Mouse (Mus musculus) macrophage (primary cell): ENCODE results near the gene Hoxb6. TPM values are rescaled to one million over a fixed set of nuclear protein-coding genes. Genes with fewer than 3 reads are reported as not detected.

ENCODE experiments used
- H3K27ac ChIP-seq: fragments of 350-480 bp; formaldehyde crosslinking; 2 replicates; pipeline ENCODE4 v1.9.0; 2021
- H3K36me3 ChIP-seq: fragments of 350-480 bp; formaldehyde crosslinking; 2 replicates; pipeline ENCODE4 v1.9.0; 2021; ENCODE audit errors: inconsistent target
- H3K4me3 ChIP-seq: fragments of 350-480 bp; formaldehyde crosslinking; 2 replicates; pipeline ENCODE4 v1.9.0; 2021; ENCODE audit errors: inconsistent target
- H3K79me2 ChIP-seq: fragments of 350-480 bp; formaldehyde crosslinking; 2 replicates; pipeline ENCODE4 v1.9.0; 2021; ENCODE audit errors: inconsistent target
- WGBS: methylation state at CpG from one replicate; pipeline ENCODE4 v1.1.7; 2026; ENCODE audit warnings: inconsistent platforms; ENCODE audit not compliant: missing documents; 5-methylcytosine and 5-hydroxymethylcytosine counted together
- polyA plus RNA-seq: library from polyadenylated mRNA; stranded (reverse); fragments of 250-400 nt; gene quantifications from 3 replicates; pipeline ENCODE4 v1.2.4, GENCODE M21; 2018; ENCODE audit warnings: inconsistent platforms

Gene Hoxb6
- polyA plus RNA-seq, 1 experiment from 2014 or later = not detected

- no peaks in the 10 kb centered on the region for H3K36me3 ChIP-seq
- H3K79me2 ChIP-seq = no peaks in the 10 kb centered on the region
- no peak overlapping the region for H3K4me3 ChIP-seq
- H3K27ac ChIP-seq = no peak overlapping the region
- WGBS = 96% methylated on average over 17 of the region's 17 CpGs
Observed at GRCm38 (mm10) chr11:96333241-96334001, 41.1 kb downstream of the Hoxb6 start.

GRCm38 (mm10) chr11:96334002-96334364 lies 41.7 kb downstream of the Hoxb6 start:
- no peaks in the 10 kb centered on the region for H3K36me3 ChIP-seq
- H3K4me3 ChIP-seq = no peak overlapping the region
- no peak overlapping the region for H3K27ac ChIP-seq
- H3K79me2 ChIP-seq = no peaks in the 10 kb centered on the region
- WGBS = 96% methylated on average over 2 of the region's 2 CpGs

- H3K36me3 ChIP-seq = no peaks in the 10 kb centered on the region
- no peak overlapping the region for H3K27ac ChIP-seq
- no peak overlapping the region for H3K4me3 ChIP-seq
- 91% methylated on average over 2 of the region's 3 CpGs for WGBS
- H3K79me2 ChIP-seq = no peaks in the 10 kb centered on the region
Observed at GRCm38 (mm10) chr11:96334998-96335397, 42.7 kb downstream of the Hoxb6 start.

- 100% methylated on average over 2 of the region's 2 CpGs for WGBS
- H3K27ac ChIP-seq = no peak overlapping the region
- no peak overlapping the region for H3K4me3 ChIP-seq
- H3K36me3 ChIP-seq = no peaks in the 10 kb centered on the region
- H3K79me2 ChIP-seq = no peaks in the 10 kb centered on the region
Observed at GRCm38 (mm10) chr11:96336597-96336996, 44.3 kb downstream of the Hoxb6 start.

- Histone ChIP-seq H3K27ac (no peak overlapping the region), H3K79me2 (no peaks in the 10 kb centered on the region), H3K36me3 (no peaks in the 10 kb centered on the region), H3K4me3 (no peak overlapping the region)
- 92% methylated on average over 6 of the region's 6 CpGs for WGBS
Observed at GRCm38 (mm10) chr11:96337026-96337425, 44.8 kb downstream of the Hoxb6 start.

- Histone ChIP-seq H3K79me2 (no peaks in the 10 kb centered on the region), H3K36me3 (no peaks in the 10 kb centered on the region), H3K4me3 (no peak overlapping the region), H3K27ac (no peak overlapping the region)
- 96% methylated on average over 7 of the region's 7 CpGs for WGBS
Observed at GRCm38 (mm10) chr11:96338957-96339855, 46.9 kb downstream of the Hoxb6 start.

- H3K27ac ChIP-seq = no peak overlapping the region
- whole genome bisulfite sequencing = 18% methylated on average over 33 of the region's 36 CpGs
- no peaks in the 10 kb centered on the region for H3K79me2 ChIP-seq
- no peaks in the 10 kb centered on the region for H3K36me3 ChIP-seq
- H3K4me3 ChIP-seq = no peak overlapping the region
Observed at GRCm38 (mm10) chr11:96340698-96341365, 48.6 kb downstream of the Hoxb6 start.

- Histone ChIP-seq H3K79me2 (no peaks in the 10 kb centered on the region), H3K4me3 (no peak overlapping the region), H3K27ac (no peak overlapping the region), H3K36me3 (no peaks in the 10 kb centered on the region)
- 90% methylated on average over 40 of the region's 40 CpGs for WGBS
Observed at GRCm38 (mm10) chr11:96341701-96342575, 49.7 kb downstream of the Hoxb6 start.

GRCm38 (mm10) chr11:96342576-96342930 lies 50.3 kb downstream of the Hoxb6 start:
- Histone ChIP-seq H3K4me3 (no peak overlapping the region), H3K79me2 (no peaks in the 10 kb centered on the region), H3K36me3 (no peaks in the 10 kb centered on the region), H3K27ac (no peak overlapping the region)
- 73% methylated on average over 4 of the region's 4 CpGs for WGBS

GRCm38 (mm10) chr11:96343206-96343745 lies 51.0 kb downstream of the Hoxb6 start:
- no peaks in the 10 kb centered on the region for H3K36me3 ChIP-seq
- H3K27ac ChIP-seq = no peak overlapping the region
- no peak overlapping the region for H3K4me3 ChIP-seq
- 95% methylated on average over 2 of the region's 2 CpGs for WGBS
- no peaks in the 10 kb centered on the region for H3K79me2 ChIP-seq

GRCm38 (mm10) chr11:96344061-96344877 lies 52.0 kb downstream of the Hoxb6 start:
- WGBS = 95% methylated on average over 40 of the region's 40 CpGs
- Histone ChIP-seq H3K79me2 (no peaks in the 10 kb centered on the region), H3K36me3 (no peaks in the 10 kb centered on the region), H3K4me3 (no peak overlapping the region), H3K27ac (no peak overlapping the region)

GRCm38 (mm10) chr11:96344878-96345159 lies 52.5 kb downstream of the Hoxb6 start:
- Histone ChIP-seq H3K4me3 (no peak overlapping the region), H3K27ac (no peak overlapping the region), H3K36me3 (no peaks in the 10 kb centered on the region), H3K79me2 (no peaks in the 10 kb centered on the region)
- 91% methylated on average over 6 of the region's 6 CpGs for WGBS

GRCm38 (mm10) chr11:96345220-96345892 lies 53.1 kb downstream of the Hoxb6 start:
- Histone ChIP-seq H3K36me3 (no peaks in the 10 kb centered on the region), H3K27ac (no peak overlapping the region), H3K79me2 (no peaks in the 10 kb centered on the region), H3K4me3 (no peak overlapping the region)
- 69% methylated on average over 42 of the region's 56 CpGs for WGBS
